Mouse (Mus musculus): Measurements from ENCODE around the gene Vstm2l. TPM values are rescaled to one million over a fixed set of nuclear protein-coding genes. Genes with fewer than 3 reads are reported as not detected.

The Vstm2l gene
- 100 to 1,000 TPM; 155 to 172 TPM for total RNA-seq (2021)

- intact Hi-C loops (cut with DNase I) = no loop called here
- peak; percentile 72 to 85 for DNase-seq (ENCODE audit: low spot score in 2 of 2)
Measured at GRCm38 (mm10) chr2:157914105-157914764, at the start of gene Vstm2l. TSS of gene Vstm2l (plus strand) at chr2:157914653.

- DNase-seq (ENCODE audit: low spot score in 2 of 2) = no peak
- intact Hi-C loops (cut with DNase I) = no loop called here
Measured at GRCm38 (mm10) chr2:157867126-157867525, 47.3 kb upstream of the Vstm2l start.

GRCm38 (mm10) chr2:157870247-157870646 lies 44.2 kb upstream of the Vstm2l start:
- intact Hi-C loops (cut with DNase I) = no loop called here
- DNase-seq (ENCODE audit: low spot score in 2 of 2) = no peak

GRCm38 (mm10) chr2:157873223-157873622 lies 41.2 kb upstream of the Vstm2l start:
- peak; percentile 31 to 35 for DNase-seq (ENCODE audit: low spot score in 2 of 2)
- intact Hi-C loops (cut with DNase I) = no loop called here

GRCm38 (mm10) chr2:157873691-157874090 lies 40.8 kb upstream of the Vstm2l start:
- intact Hi-C loops (cut with DNase I) = no loop called here
- no peak for DNase-seq (ENCODE audit: low spot score in 2 of 2)

GRCm38 (mm10) chr2:157875111-157875510 lies 39.3 kb upstream of the Vstm2l start:
- intact Hi-C loops (cut with DNase I) = no loop called here
- no peak for DNase-seq (ENCODE audit: low spot score in 2 of 2)

GRCm38 (mm10) chr2:157877394-157877793 lies 37.1 kb upstream of the Vstm2l start:
- DNase-seq (ENCODE audit: low spot score in 2 of 2) = no peak
- intact Hi-C loops (cut with DNase I) = no loop called here

GRCm38 (mm10) chr2:157877967-157878366 lies 36.5 kb upstream of the Vstm2l start:
- peak; percentile 45 for DNase-seq (ENCODE audit: low spot score in 2 of 2)
- intact Hi-C loops (cut with DNase I) = no loop called here

- intact Hi-C loops (cut with DNase I) = no loop called here
- DNase-seq (ENCODE audit: low spot score in 2 of 2) = no peak
Measured at GRCm38 (mm10) chr2:157881939-157882338, 32.5 kb upstream of the Vstm2l start.

GRCm38 (mm10) chr2:157887275-157888025 lies 27.0 kb upstream of the Vstm2l start:
- DNase-seq (ENCODE audit: low spot score in 2 of 2) = no peak
- intact Hi-C loops (cut with DNase I) = no loop called here

- intact Hi-C loops (cut with DNase I) = no loop called here
- no peak for DNase-seq (ENCODE audit: low spot score in 2 of 2)
Measured at GRCm38 (mm10) chr2:157891166-157891565, 23.3 kb upstream of the Vstm2l start.

- intact Hi-C loops (cut with DNase I) = no loop called here
- no peak for DNase-seq (ENCODE audit: low spot score in 2 of 2)
Measured at GRCm38 (mm10) chr2:157897131-157897530, 17.3 kb upstream of the Vstm2l start.

- no peak for DNase-seq (ENCODE audit: low spot score in 2 of 2)
- intact Hi-C loops (cut with DNase I) = no loop called here
Measured at GRCm38 (mm10) chr2:157913204-157913636, 1.2 kb upstream of the Vstm2l start.

GRCm38 (mm10) chr2:157913705-157914104 lies 748 bp upstream of the Vstm2l start:
- no peak for DNase-seq (ENCODE audit: low spot score in 2 of 2)
- intact Hi-C loops (cut with DNase I) = no loop called here

- DNase-seq (ENCODE audit: low spot score in 2 of 2) = peak; percentile 51 to 55
- intact Hi-C loops (cut with DNase I) = loop anchor here (5.0 kb wide), 3 partner anchors 53 to 168 kb away; no protein-coding TSS in a partner anchor
Measured at GRCm38 (mm10) chr2:157914889-157915517, 550 bp downstream of the Vstm2l start.

- intact Hi-C loops (cut with DNase I) = loop anchor here (5.0 kb wide), 3 partner anchors 56 to 171 kb away; no protein-coding TSS in a partner anchor
- DNase-seq (ENCODE audit: low spot score in 2 of 2) = no peak
Measured at GRCm38 (mm10) chr2:157918529-157918928, 4.1 kb downstream of the Vstm2l start.

GRCm38 (mm10) chr2:157921551-157921950 lies 7.1 kb downstream of the Vstm2l start:
- peak in 1 of 2 experiments; percentile 15 for DNase-seq (ENCODE audit: low spot score in 2 of 2)
- intact Hi-C loops (cut with DNase I) = no loop called here

GRCm38 (mm10) chr2:157923406-157923805 lies 9.0 kb downstream of the Vstm2l start:
- intact Hi-C loops (cut with DNase I) = no loop called here
- DNase-seq (ENCODE audit: low spot score in 2 of 2) = no peak

GRCm38 (mm10) chr2:157924504-157924903 lies 10.1 kb downstream of the Vstm2l start:
- intact Hi-C loops (cut with DNase I) = no loop called here

GRCm38 (mm10) chr2:157926502-157926901 lies 12.0 kb downstream of the Vstm2l start:
- intact Hi-C loops (cut with DNase I) = loop anchor here (5.0 kb wide), 1 partner anchor 61 kb away; no protein-coding TSS in a partner anchor
- peak; percentile 30 for DNase-seq (ENCODE audit: low spot score in 2 of 2)

More at GRCm38 (mm10) chr2:157924504-157924903, 10.1 kb downstream of the Vstm2l start:
- no peak for DNase-seq (ENCODE audit: low spot score in 2 of 2)
